Mouse (Mus musculus): ENCODE data around the gene Uri1.

DNA sequence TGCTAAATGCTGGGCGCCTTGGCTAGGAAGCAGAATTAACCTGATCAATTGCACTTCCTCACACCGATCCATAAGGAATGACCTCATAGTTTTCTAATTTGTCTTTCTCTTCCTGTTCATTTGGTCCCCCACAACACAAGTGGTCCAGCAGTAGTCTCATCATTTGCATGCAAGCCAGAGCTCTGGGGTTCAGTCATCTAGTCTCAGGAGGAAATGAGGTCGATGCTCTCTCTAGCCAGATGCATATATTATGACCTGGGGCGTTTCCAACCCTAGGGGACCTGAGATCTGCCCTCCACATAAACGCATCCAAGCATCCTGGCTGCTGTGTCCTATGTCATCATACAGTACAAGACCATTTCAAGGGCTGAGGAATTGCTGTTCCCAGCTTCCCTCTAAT, 14.2 kb upstream of the Uri1 start:
- no peak for TF ChIP-seq CTCF (IDR thresholded peaks at IDR 0.05; ENCODE audit: borderline replicate concordance, insufficient read depth, low read length)
- no peak for TF ChIP-seq POLR2A (IDR thresholded peaks at IDR 0.05; ENCODE audit: low read depth, low read length)
